Mouse (Mus musculus) urinary bladder, postnatal 36 days (tissue): ENCODE results near the gene AL732309.1.
A peak's percentile ranks its signal among the peaks of the same experiment; 100 is the strongest.

Source experiments
- DNase-seq, 2 experiments: peaks; one replicate each; pipeline ENCODE4 v3.0.0; 2022; ENCODE audit warnings: low spot score in 2 of 2, mixed read lengths in 1 of 2

The AL732309.1 gene

GRCm38 (mm10) chr2:25240310-25240709 lies 6.4 kb downstream of the AL732309.1 start:
- DNase-seq, result no peak

GRCm38 (mm10) chr2:25239766-25240165 lies 6.9 kb downstream of the AL732309.1 start:
- no peak for DNase-seq

GRCm38 (mm10) chr2:25238106-25238505 lies 8.6 kb downstream of the AL732309.1 start:
- DNase-seq, result no peak

GRCm38 (mm10) chr2:25237522-25237921 lies 9.1 kb downstream of the AL732309.1 start:
- DNase-seq, result peak; percentile 79 to 81

GRCm38 (mm10) chr2:25236614-25237013 lies 10.0 kb downstream of the AL732309.1 start, which contains the start of gene Rnf224:
TSS of gene Rnf224 (minus strand) at chr2:25236787.
- DNase-seq, result no peak

GRCm38 (mm10) chr2:25234551-25235220 lies 12.0 kb downstream of the AL732309.1 start:
- no peak for DNase-seq

- DNase-seq, result no peak
Measured at GRCm38 (mm10) chr2:25234050-25234449, 12.6 kb downstream of the AL732309.1 start, which contains the start of gene Slc34a3. TSS of gene Slc34a3 (minus strand) at chr2:25234364.

GRCm38 (mm10) chr2:25233421-25233820 lies 13.2 kb downstream of the AL732309.1 start:
- DNase-seq, result no peak

- no peak for DNase-seq
Measured at GRCm38 (mm10) chr2:25231038-25231437, 15.6 kb downstream of the AL732309.1 start.

GRCm38 (mm10) chr2:25230581-25230980 lies 16.1 kb downstream of the AL732309.1 start:
- no peak for DNase-seq

GRCm38 (mm10) chr2:25229582-25229981 lies 17.1 kb downstream of the AL732309.1 start:
- no peak for DNase-seq

GRCm38 (mm10) chr2:25228995-25229530 lies 17.6 kb downstream of the AL732309.1 start:
- DNase-seq, result no peak

GRCm38 (mm10) chr2:25228431-25228889 lies 18.2 kb downstream of the AL732309.1 start:
- peak; percentile 87 to 88 for DNase-seq

- no peak for DNase-seq
Measured at GRCm38 (mm10) chr2:25227406-25227805, 19.3 kb downstream of the AL732309.1 start.

- DNase-seq, result no peak
Measured at GRCm38 (mm10) chr2:25226864-25227263, 19.8 kb downstream of the AL732309.1 start.

- no peak for DNase-seq
Measured at GRCm38 (mm10) chr2:25225811-25226379, 20.8 kb downstream of the AL732309.1 start.

- peak; percentile 94 to 98 for DNase-seq
Measured at GRCm38 (mm10) chr2:25224766-25225752, 21.6 kb downstream of the AL732309.1 start.

- no peak for DNase-seq
Measured at GRCm38 (mm10) chr2:25224492-25224765, 22.2 kb downstream of the AL732309.1 start, which contains the start of gene Tubb4b. TSS of gene Tubb4b (minus strand) at chr2:25224702.

- DNase-seq, result peak; percentile 82 to 87
Measured at GRCm38 (mm10) chr2:25223681-25224491, 22.8 kb downstream of the AL732309.1 start.

GRCm38 (mm10) chr2:25221331-25221772 lies 25.3 kb downstream of the AL732309.1 start:
- DNase-seq, result no peak

- no peak for DNase-seq
Measured at GRCm38 (mm10) chr2:25218445-25218844, 28.2 kb downstream of the AL732309.1 start, which contains the start of gene Fam166a. TSS of gene Fam166a (plus strand) at chr2:25218745.
